Mouse (Mus musculus) cortical plate, adult 2 months (tissue): ENCODE results near the gene Ezr.
"Not testable (repeated sequence)": the region's sequence is repeated elsewhere in the genome, so short reads cannot be mapped to it uniquely, and the experiment has no call there.

ENCODE experiments used
- CTCF ChIP-seq: fragments of 200-500 bp; IDR thresholded peaks from 2 replicates; pipeline ENCODE4 v1.5.1; 2011; ENCODE audit warnings: mild to moderate bottlenecking, control low read depth, low read length; ENCODE audit not compliant: insufficient read depth; ENCODE audit errors: extremely low read depth
- POLR2A ChIP-seq: fragments of 200-500 bp; IDR thresholded peaks from 2 replicates; pipeline ENCODE4 v1.6.1; 2011; ENCODE audit warnings: mild to moderate bottlenecking, low read length, control low read depth; ENCODE audit not compliant: insufficient read depth; ENCODE audit errors: extremely low read depth

DNA sequence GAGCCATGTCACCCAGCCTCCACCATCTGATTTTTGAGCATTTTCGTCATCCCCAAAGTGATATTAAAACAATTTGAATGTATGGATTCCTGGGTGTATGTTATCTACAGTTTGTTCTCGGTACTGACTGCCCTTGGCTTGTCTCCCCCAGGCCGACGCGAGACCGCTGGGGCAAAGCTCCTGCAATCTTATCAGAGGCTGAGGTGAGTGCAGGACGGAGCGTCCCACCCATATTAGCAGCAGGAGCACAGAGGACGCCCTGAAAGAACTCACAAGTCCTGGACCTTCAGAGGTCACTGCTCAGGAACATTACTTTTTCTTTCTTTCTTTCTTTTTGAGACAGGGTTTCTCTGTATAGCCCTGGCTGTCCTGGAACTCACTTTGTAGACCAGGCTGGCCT lies 83.1 kb downstream of the Ezr start:
- TF ChIP-seq POLR2A, CTCF: not testable (repeated sequence)
